Mouse (Mus musculus): Measurements from ENCODE around the gene Ift57. TPM values are rescaled to one million over a fixed set of nuclear protein-coding genes. Genes with fewer than 3 reads are reported as not detected.

The Ift57 gene
- polyA plus RNA-seq, 1 experiment from 2014 or later: 40.8 TPM

DNA sequence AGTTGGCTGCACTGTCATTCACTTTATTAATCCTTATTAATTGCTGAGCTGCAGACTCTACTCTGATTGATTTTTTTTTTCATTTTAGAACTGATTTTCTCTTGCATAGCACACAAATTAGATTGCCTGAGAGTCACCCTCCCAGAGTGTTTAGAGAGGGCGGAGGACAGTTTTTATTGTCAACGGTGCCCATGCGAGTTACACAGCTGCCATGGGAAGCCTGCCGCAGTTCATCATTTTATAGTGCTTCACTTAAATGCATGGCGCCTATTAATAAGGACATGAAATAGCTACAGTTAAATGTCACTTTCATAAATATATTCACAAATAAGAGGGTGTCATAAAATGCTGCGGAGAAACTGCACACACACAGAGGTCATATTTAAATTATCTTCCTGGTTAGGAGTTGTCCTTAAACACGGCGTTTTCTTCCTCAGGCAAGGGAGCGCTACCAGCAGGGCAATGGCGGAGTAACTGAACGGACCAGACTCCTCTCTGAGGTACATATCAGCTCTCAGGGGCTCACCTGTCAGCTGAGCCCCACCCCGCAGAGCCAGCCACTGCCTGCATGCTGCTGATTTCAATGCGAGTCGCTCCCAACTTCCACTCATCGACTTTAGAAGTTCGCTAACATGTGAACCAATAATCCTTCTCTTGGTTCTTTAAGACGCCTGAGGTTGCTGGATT, 61.6 kb downstream of the Ift57 start:
- H3K9me3 ChIP-seq: no peaks in the 10 kb centered on the region

DNA sequence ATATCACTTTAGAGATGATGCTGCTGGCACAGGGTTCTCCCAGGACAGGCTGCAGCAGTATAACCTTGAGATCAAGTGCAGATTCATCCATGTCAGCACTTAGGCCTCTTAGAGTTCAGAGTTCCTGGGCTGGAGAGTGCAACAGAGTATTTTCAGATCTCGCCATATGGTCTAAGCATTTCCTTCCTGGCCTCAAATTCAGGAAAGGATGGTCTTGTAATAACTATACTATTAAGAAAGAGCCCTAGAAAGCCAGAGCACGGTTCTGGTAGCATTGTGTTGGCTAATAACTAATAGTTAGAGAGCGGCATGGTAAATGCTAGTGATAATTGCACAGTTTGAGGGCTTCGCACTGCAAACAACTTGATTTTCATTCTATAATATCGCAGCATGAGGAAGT, 62.9 kb downstream of the Ift57 start:
- no peak for ATAC-seq
- Histone ChIP-seq H3K27me3 (no peaks in the 10 kb centered on the region), H3K4me2 (replicated peaks) (no peak overlapping the region), H3K4me3 (replicated peaks) (no peak overlapping the region), H3K9me3 (no peaks in the 10 kb centered on the region), H3K4me1 (replicated peaks) (no peaks in the 10 kb centered on the region), H3K9ac (replicated peaks) (no peak overlapping the region), H3K36me3 (peaks cover 3% of the 10 kb centered on the region; the same call in 1 of the 2 replicates), H3K27ac (no peak overlapping the region)
- 90% methylated on average over 5 of the region's 5 CpGs for WGBS

More for the DNA sequence above, 61.6 kb downstream of the Ift57 start:
- H3K27me3 ChIP-seq: no peaks in the 10 kb centered on the region
- WGBS: 86% methylated on average over 17 of the region's 17 CpGs
- no peak for ATAC-seq
- H3K4me1 ChIP-seq (replicated peaks): no peaks in the 10 kb centered on the region
- no peak overlapping the region for H3K4me3 ChIP-seq (replicated peaks)
- H3K36me3 ChIP-seq: peaks cover 3% of the 10 kb centered on the region; the same call in 1 of the 2 replicates
- no peak overlapping the region for H3K4me2 ChIP-seq (replicated peaks)
- H3K9ac ChIP-seq (replicated peaks): no peak overlapping the region
- H3K27ac ChIP-seq: no peak overlapping the region

DNA sequence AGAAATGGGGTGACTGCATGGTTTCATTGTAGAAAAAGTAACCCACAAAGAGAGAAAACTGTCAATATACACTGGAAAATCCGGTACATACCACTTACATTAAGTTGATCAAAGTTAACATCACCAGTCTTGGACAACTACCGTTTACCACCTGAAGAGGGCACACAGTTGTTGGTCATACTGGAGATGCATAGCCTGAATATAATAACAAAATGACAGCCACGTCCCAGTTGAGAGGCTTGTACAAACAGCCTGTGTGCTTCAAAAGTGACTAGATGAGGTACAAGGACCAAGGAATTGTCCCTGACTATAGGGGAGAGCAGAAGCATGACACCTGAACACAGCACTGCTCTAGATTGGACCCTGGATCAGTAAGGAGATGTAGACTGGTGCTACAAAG, 67.3 kb downstream of the Ift57 start:
- no peak for ATAC-seq

DNA sequence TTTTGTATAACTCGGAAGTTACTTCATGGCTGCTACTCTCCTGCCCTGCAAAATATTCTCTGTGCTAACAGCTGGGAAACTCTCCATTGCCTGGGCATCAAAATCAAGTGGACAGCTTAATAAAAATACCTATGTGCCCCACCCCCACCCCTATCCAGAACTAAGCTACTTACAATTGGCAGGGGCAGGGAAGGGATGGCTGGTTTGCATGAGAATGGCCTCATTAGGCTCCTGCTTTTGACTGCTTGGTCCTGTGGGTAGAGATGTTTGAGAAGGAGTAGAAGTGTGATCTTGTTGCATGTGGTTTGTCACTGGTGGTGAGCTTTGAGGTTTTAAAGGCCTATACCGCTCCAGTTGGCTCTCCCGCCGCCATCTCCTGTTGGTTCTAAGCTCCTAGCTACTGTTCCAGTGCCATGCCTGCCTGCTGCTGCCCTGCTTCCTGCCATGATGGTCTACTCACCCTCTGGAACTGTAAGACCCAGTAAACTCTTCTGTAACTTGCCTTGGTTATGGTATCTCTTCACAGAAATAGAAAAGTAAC, 69.5 kb downstream of the Ift57 start:
- H3K36me3 ChIP-seq: peaks cover 3% of the 10 kb centered on the region; the same call in 1 of the 2 replicates
- no peaks in the 10 kb centered on the region for H3K9me3 ChIP-seq
- H3K27me3 ChIP-seq: no peaks in the 10 kb centered on the region
- H3K4me1 ChIP-seq (replicated peaks): 0 out of 2 replicates have a peak, but pooled peaks cover 2% of the 10 kb centered on the region
- WGBS: 72% methylated on average over 4 of the region's 4 CpGs
- H3K9ac ChIP-seq (replicated peaks): no peak overlapping the region
- H3K4me3 ChIP-seq (replicated peaks): no peak overlapping the region
- H3K27ac ChIP-seq: no peak overlapping the region
- ATAC-seq: no peak
- H3K4me2 ChIP-seq (replicated peaks): no peak overlapping the region

More for the DNA sequence above, 67.3 kb downstream of the Ift57 start:
- H3K9me3 ChIP-seq: no peaks in the 10 kb centered on the region
- H3K4me3 ChIP-seq (replicated peaks): no peak overlapping the region
- no peaks in the 10 kb centered on the region for H3K27me3 ChIP-seq
- peaks cover 3% of the 10 kb centered on the region; the same call in 1 of the 2 replicates for H3K36me3 ChIP-seq
- 77% methylated on average over 3 of the region's 3 CpGs for WGBS
- H3K4me2 ChIP-seq (replicated peaks): no peak overlapping the region
- H3K27ac ChIP-seq: no peak overlapping the region
- H3K9ac ChIP-seq (replicated peaks): no peak overlapping the region
- 0 out of 2 replicates have a peak, but pooled peaks cover 2% of the 10 kb centered on the region for H3K4me1 ChIP-seq (replicated peaks)

DNA sequence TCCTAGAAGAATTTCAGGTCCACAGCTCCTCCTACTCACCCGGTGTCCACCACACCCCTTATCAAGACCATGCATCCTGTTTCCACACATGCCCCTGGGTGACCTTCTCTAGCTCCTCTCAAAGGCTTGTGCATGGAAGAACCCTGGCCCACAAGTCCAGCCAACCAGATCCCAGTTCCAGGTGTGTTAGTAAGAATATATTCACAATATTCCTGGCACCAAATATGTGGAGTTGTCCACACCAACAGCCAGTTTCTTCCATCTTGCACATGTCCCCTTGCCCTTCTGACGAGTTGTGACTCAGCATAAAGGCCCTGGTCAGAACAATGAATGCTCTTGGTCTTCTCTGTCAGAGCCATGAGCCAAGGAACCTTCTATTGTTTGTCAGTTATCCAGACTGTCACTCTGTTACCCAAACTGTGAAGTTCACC, 70.8 kb downstream of the Ift57 start:
- Histone ChIP-seq H3K9me3 (no peaks in the 10 kb centered on the region), H3K4me2 (replicated peaks) (no peak overlapping the region), H3K27me3 (no peaks in the 10 kb centered on the region), H3K27ac (no peak overlapping the region), H3K4me1 (replicated peaks) (0 out of 2 replicates have a peak, but pooled peaks cover 2% of the 10 kb centered on the region), H3K36me3 (0 out of 2 replicates have a peak, but pooled peaks cover 3% of the 10 kb centered on the region), H3K4me3 (replicated peaks) (no peak overlapping the region), H3K9ac (replicated peaks) (no peak overlapping the region)
- ATAC-seq: no peak
- 86% methylated on average over 2 of the region's 2 CpGs for WGBS

DNA sequence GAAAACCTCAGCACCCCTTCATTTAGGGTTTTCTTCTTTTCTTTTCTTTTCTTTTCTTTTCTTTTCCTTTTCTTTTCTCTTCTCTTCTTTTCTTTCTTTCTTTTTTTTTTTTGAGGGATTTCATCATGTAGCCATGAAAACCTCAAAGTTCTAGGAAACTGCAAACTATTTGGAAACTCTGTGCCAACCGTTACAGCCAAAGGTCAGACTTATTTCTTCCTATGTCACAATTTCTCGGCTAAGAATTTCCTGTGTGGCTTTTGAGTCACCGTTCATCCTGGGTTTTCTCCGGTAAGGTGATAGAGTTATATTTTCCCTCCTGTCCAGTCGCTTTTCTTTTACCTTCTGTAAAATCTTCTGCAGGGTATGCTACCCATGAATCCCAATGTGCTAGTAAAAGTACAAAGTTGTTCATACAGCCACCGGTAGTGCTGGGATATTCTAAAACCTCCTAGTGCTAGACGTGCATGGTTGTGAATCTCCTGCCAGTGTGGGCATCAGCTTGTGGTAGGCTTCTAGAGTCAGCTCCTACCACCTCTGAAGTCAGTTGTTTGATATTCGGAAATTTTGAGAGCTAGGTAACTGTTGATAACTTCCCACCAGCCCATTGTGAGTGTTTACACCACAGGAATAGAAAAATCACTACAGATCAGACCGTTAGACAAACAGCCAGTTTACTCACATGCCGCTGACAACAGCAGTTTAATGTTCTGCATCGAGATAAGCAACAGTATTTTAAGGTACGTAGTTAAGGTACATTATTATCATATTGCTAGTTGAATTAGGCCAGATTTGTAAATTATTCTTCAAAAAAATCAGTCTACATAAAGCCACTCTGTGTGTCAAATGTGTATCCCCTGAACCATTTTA, 71.5 kb downstream of the Ift57 start:
- Histone ChIP-seq H3K27me3 (no peaks in the 10 kb centered on the region), H3K27ac (no peak overlapping the region), H3K36me3 (no peaks in the 10 kb centered on the region), H3K9ac (replicated peaks) (no peak overlapping the region), H3K9me3 (no peaks in the 10 kb centered on the region), H3K4me1 (replicated peaks) (0 out of 2 replicates have a peak, but pooled peaks cover 2% of the 10 kb centered on the region), H3K4me3 (replicated peaks) (no peak overlapping the region), H3K4me2 (replicated peaks) (no peak overlapping the region)
- 94% methylated on average over 12 of the region's 12 CpGs for WGBS
- no peak for ATAC-seq

DNA sequence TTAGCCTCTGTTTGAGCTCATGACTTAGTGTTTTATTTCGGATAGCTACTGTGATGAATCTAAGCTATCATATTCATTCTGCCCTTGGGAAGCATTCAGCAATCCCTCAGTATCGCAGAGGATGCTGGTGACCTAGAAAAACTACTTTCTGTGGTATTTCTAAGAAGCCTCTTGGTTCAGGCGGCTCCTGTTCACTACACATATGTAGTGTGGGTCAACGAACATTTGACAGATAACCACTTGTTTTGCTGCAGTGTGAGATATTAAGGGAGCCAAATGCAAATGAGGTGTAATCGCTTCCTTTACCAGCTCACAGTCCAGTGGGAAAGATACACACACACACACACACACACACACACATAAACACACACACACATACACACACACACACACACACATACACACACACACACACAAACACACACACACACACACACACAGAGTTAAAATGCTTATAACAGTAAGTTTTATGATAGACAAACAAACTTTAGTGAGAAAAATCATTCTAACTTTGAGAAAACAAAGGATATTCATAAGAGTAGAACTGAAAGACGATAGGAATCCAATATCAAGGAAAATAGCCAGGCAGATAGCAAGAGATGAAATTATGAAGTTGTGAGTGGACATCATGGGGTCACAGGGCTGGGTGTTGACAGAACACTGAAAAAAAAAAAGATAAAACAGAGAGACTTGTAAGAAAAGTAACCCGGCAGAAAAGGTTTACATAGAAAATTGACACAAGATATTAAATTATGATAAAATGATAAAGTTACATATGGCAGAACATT, 72.8 kb downstream of the Ift57 start:
- ATAC-seq: no peak
- Histone ChIP-seq H3K4me2 (replicated peaks) (no peak overlapping the region), H3K36me3 (no peaks in the 10 kb centered on the region), H3K27ac (no peak overlapping the region), H3K27me3 (no peaks in the 10 kb centered on the region), H3K9me3 (no peaks in the 10 kb centered on the region), H3K4me1 (replicated peaks) (0 out of 2 replicates have a peak, but pooled peaks cover 2% of the 10 kb centered on the region), H3K9ac (replicated peaks) (no peak overlapping the region), H3K4me3 (replicated peaks) (no peak overlapping the region)
- WGBS: 87% methylated on average over 7 of the region's 7 CpGs

DNA sequence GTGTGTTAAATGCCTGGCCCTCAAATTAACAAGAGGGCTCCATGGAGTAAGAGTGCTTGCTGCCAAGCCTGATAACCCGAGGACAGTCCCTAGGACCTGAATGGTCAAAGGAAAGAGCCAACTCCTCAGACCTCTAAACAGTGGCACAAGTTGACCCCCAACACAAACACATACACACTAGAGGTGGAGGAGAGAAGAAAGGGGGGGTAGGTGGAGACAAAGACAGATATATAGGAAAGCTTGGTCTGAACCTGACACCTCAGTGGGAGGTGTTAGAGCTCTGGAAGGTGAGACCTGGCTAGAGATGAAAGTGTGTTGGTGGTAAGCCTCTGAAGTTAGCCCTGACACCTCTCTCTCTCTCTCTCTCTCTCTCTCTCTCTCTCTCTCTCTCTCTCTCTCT, 73.5 kb downstream of the Ift57 start:
- Histone ChIP-seq H3K27me3 (no peaks in the 10 kb centered on the region), H3K4me1 (replicated peaks) (0 out of 2 replicates have a peak, but pooled peaks cover 2% of the 10 kb centered on the region), H3K9ac (replicated peaks) (no peak overlapping the region), H3K36me3 (no peaks in the 10 kb centered on the region), H3K4me3 (replicated peaks) (no peak overlapping the region), H3K4me2 (replicated peaks) (no peak overlapping the region), H3K27ac (no peak overlapping the region), H3K9me3 (no peaks in the 10 kb centered on the region)
- 86% methylated on average over 1 of the region's 1 CpGs for WGBS
- ATAC-seq: no peak

DNA sequence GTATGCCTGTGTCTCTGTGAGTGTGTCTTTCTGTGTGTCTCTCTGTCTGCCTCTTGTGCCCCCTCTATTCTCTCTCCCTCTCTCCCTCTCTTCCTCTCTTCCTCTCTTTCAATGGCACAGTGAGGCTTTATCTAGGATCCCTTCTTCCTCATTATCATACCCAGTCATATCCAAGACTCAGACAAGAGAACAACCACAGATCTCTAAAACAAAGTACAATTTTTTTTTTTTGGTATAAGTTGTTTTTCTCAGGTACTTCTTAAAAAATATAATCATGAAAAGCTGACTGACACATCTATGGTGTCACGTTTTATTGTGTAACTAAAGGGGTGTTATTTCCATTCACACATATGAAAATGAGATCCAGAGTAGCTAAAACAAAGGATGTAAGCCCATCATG, 74.0 kb downstream of the Ift57 start:
- 87% methylated on average over 1 of the region's 1 CpGs for WGBS
- H3K4me3 ChIP-seq (replicated peaks): no peak overlapping the region
- H3K27me3 ChIP-seq: no peaks in the 10 kb centered on the region
- no peak overlapping the region for H3K27ac ChIP-seq
- ATAC-seq: no peak
- H3K9me3 ChIP-seq: no peaks in the 10 kb centered on the region
- no peaks in the 10 kb centered on the region for H3K36me3 ChIP-seq
- H3K9ac ChIP-seq (replicated peaks): no peak overlapping the region
- no peak overlapping the region for H3K4me2 ChIP-seq (replicated peaks)
- 0 out of 2 replicates have a peak, but pooled peaks cover 2% of the 10 kb centered on the region for H3K4me1 ChIP-seq (replicated peaks)

DNA sequence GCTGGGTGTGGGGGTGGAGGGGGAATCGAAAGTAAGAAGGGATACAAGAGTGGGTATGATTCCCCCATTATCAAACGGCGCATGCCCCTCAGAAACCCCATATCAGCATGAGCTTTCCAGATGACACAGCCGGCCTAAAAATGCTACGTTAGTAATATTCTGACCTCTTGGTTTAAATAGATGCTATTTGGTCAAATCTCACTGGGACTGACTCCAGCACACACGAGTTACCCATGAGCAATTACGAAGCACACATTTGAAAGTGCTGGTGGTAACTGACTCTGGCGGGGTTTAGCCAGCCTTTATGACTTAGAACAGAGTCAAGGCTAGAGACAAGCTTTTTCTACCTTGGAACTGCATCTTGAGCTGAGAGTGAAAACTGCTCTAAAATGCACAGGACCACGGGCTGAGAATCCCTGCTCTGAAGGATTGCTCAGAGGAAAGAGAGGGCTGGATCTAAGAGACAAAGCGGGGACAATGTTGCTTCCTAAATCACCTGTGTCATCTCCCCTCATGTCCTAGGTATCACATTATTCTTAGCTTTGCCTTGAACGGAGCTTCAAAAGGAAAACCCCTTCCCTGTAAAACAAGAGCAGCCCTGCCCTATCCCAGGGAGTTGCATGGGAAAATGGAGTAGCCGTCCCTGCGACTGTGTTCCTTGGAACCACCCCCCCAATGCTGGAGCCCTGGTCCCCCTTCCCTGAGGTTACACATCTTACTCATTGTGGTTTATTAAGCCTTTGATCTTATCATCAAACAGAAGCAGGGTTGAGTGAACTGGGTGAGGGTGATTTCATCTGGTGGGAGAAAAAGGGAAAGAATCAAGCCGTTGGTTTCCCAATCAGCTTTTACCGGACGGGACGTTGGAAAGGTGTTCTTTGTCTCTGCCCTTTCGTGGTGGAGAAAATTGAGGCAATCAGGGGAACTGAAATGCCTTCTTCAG, 75.3 kb downstream of the Ift57 start:
- no peak overlapping the region for H3K4me3 ChIP-seq (replicated peaks)
- no peak overlapping the region for H3K27ac ChIP-seq
- no peak overlapping the region for H3K9ac ChIP-seq (replicated peaks)
- no peaks in the 10 kb centered on the region for H3K27me3 ChIP-seq
- WGBS: 89% methylated on average over 18 of the region's 18 CpGs
- no peak for ATAC-seq
- no peaks in the 10 kb centered on the region for H3K9me3 ChIP-seq
- no peaks in the 10 kb centered on the region for H3K4me1 ChIP-seq (replicated peaks)
- no peak overlapping the region for H3K4me2 ChIP-seq (replicated peaks)
- no peaks in the 10 kb centered on the region for H3K36me3 ChIP-seq

All from midbrain, embryonic 13.5 days (tissue).